Mouse (Mus musculus) MEL (cell line): ENCODE results near the gene Gpn2.

Experiments used
- CTCF ChIP-seq, 3 experiments: IDR thresholded peaks in 2 of 3; conservative IDR thresholded peaks in 1 of 3; 2 replicates each; pipeline ENCODE4 v1.5.1; 2011 to 2012; ENCODE audit warnings: low read length in 3 of 3, low read depth in 2 of 3, mild to moderate bottlenecking in 2 of 3, improper control_type of control experiment in 1 of 3, inconsistent platforms in 1 of 3, mixed read lengths in 1 of 3, moderate library complexity in 1 of 3; ENCODE audit not compliant: control insufficient read depth in 1 of 3, insufficient read depth in 1 of 3, poor library complexity in 1 of 3, severe bottlenecking in 1 of 3
- EP300 ChIP-seq, 2 experiments: IDR thresholded peaks; 2 replicates each; pipeline ENCODE4 v1.6.1; 2011; ENCODE audit warnings: improper control_type of control experiment in 2 of 2, low read length in 2 of 2, low read depth in 1 of 2, mild to moderate bottlenecking in 1 of 2
- JUND ChIP-seq: IDR thresholded peaks from 2 replicates; pipeline ENCODE4 v1.6.1; 2011; ENCODE audit warnings: low read depth, mild to moderate bottlenecking, improper control_type of control experiment, low read length
- MAX ChIP-seq: IDR thresholded peaks from 2 replicates; pipeline ENCODE4 v1.6.1; 2011; ENCODE audit warnings: low read length, improper control_type of control experiment
- MAZ ChIP-seq: IDR thresholded peaks from 2 replicates; pipeline ENCODE4 v1.6.1; 2012; ENCODE audit warnings: low read depth, mild to moderate bottlenecking, inconsistent platforms, low read length, improper control_type of control experiment
- POLR2A ChIP-seq, 2 experiments: IDR thresholded peaks; 2 replicates each; pipeline ENCODE4 v1.6.1; 2011 to 2012; ENCODE audit warnings: low read length in 2 of 2, mild to moderate bottlenecking in 2 of 2, control low read depth in 1 of 2, improper control_type of control experiment in 1 of 2, low read depth in 1 of 2, moderate library complexity in 1 of 2; ENCODE audit not compliant: control insufficient read depth in 1 of 2, insufficient read depth in 1 of 2, poor library complexity in 1 of 2
- RAD21 ChIP-seq: IDR thresholded peaks from 2 replicates; pipeline ENCODE4 v1.6.1; 2011; ENCODE audit warnings: mild to moderate bottlenecking, low read depth, low read length, improper control_type of control experiment
- SMC3 ChIP-seq: IDR thresholded peaks from 2 replicates; pipeline ENCODE4 v1.6.1; 2011; ENCODE audit warnings: low read depth, low read length, improper control_type of control experiment
- TBP ChIP-seq: IDR thresholded peaks from 2 replicates; pipeline ENCODE4 v1.8.0; 2011; ENCODE audit warnings: low read depth, low read length, improper control_type of control experiment
- TCF12 ChIP-seq: IDR thresholded peaks from 2 replicates; pipeline ENCODE4 v1.6.1; 2014; ENCODE audit warnings: low read depth, mild to moderate bottlenecking, inconsistent platforms, low read length, improper control_type of control experiment, moderate library complexity
- USF1 ChIP-seq: IDR thresholded peaks from 2 replicates; pipeline ENCODE4 v1.6.1; 2014; ENCODE audit warnings: low read depth, mild to moderate bottlenecking, inconsistent platforms, low read length, improper control_type of control experiment, moderate library complexity
- ZNF384 ChIP-seq: IDR thresholded peaks from 2 replicates; pipeline ENCODE4 v1.6.1; 2012; ENCODE audit warnings: low read depth, mild to moderate bottlenecking, inconsistent platforms, low read length, improper control_type of control experiment

DNA sequence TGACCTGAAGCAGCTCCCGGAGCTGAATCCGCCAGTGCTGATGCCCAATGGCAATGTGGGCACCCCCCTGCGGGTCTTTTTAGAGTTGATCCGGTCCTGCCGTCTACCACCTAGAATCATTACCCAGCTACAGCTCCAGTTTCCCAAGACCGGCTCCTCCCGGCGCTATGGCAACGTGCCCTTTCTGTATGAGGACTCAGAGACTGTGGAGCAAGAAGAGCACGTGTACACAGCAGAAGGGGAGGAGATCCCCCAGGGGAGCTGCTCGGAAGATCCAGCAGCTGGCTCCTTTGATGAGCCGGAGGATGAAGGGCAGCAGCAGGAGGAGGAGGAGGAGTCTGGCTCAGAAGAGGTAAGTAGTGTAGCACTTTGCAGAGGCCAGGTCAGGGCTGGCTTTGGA, 6.2 kb upstream of the Gpn2 start:
- TF ChIP-seq RAD21 = no peak
- TF ChIP-seq TBP = no peak
- no peak for TF ChIP-seq MAZ
- no peak for TF ChIP-seq POLR2A (IDR thresholded peaks at IDR 0.05; ENCODE audit: control insufficient read depth in 1 of 2, insufficient read depth in 1 of 2, low read depth in 1 of 2, low read length in 2 of 2, poor library complexity in 1 of 2)
- no peak for TF ChIP-seq TCF12
- TF ChIP-seq USF1 = no peak
- TF ChIP-seq MAX = no peak
- no peak for TF ChIP-seq ZNF384
- no peak for TF ChIP-seq JUND
- TF ChIP-seq SMC3 = no peak
- no peak for TF ChIP-seq CTCF (IDR thresholded peaks at IDR 0.05 in 2 of 3, conservative IDR thresholded peaks at IDR 0.05 in 1 of 3; ENCODE audit: control insufficient read depth in 1 of 3, insufficient read depth in 1 of 3, low read depth in 2 of 3, low read length in 3 of 3, poor library complexity in 1 of 3, severe bottlenecking in 1 of 3)
- TF ChIP-seq EP300 (IDR thresholded peaks at IDR 0.05; ENCODE audit: low read depth in 1 of 2, low read length in 2 of 2) = no peak
